Mouse (Mus musculus) olfactory bulb, adult 2 months (tissue): Measurements from ENCODE around the gene Atp8a1. TPM values are rescaled to one million over a fixed set of nuclear protein-coding genes. Genes with fewer than 3 reads are reported as not detected.

Source experiments
- H3K27ac ChIP-seq: fragments of 200-500 bp; 2 replicates; pipeline ENCODE4 v1.5.1; 2012; ENCODE audit warnings: low read depth, low read length; ENCODE audit not compliant: insufficient read depth
- H3K4me1 ChIP-seq: fragments of 200-500 bp; 2 replicates; pipeline ENCODE4 v1.6.1; 2012; ENCODE audit warnings: low read length; ENCODE audit not compliant: control insufficient read depth, insufficient read depth
- H3K4me3 ChIP-seq: fragments of 200-500 bp; 2 replicates; pipeline ENCODE4 v1.5.1; 2012; ENCODE audit warnings: mild to moderate bottlenecking, low read depth, low read length, moderate library complexity; ENCODE audit not compliant: insufficient read depth
- CTCF ChIP-seq: fragments of 200-500 bp; IDR thresholded peaks from 2 replicates; pipeline ENCODE4 v1.5.1; 2012; ENCODE audit warnings: low read depth, mild to moderate bottlenecking, low read length, moderate library complexity; ENCODE audit not compliant: insufficient read depth
- POLR2A ChIP-seq: fragments of 200-500 bp; IDR thresholded peaks from 2 replicates; pipeline ENCODE4 v1.6.1; 2012; ENCODE audit warnings: mild to moderate bottlenecking, low read depth, low read length, moderate library complexity; ENCODE audit not compliant: insufficient read depth
- WGBS: fragments of 180-500 bp; shearing (Covaris S2); methylation state at CpG from one replicate; pipeline ENCODE4 v1.1.7; 2018; 5-methylcytosine and 5-hydroxymethylcytosine counted together
- polyA plus RNA-seq: library from polyadenylated mRNA; stranded (reverse); fragments of >200 nt; gene quantifications from 2 replicates; pipeline ENCODE4 v1.2.4, GENCODE M21; 2012; ENCODE audit warnings: low replicate concordance; ENCODE audit not compliant: missing spikeins, insufficient read depth, insufficient read length

The Atp8a1 gene
- polyA plus RNA-seq, 1 experiment = not detected

- no peak overlapping the region for H3K27ac ChIP-seq
These were observed 94.2 kb downstream of the Atp8a1 start for GRCm38 (mm10) chr5:67753057-67753456.

GRCm38 (mm10) chr5:67752629-67753028 is 94.6 kb downstream of the Atp8a1 start:
- Histone ChIP-seq H3K4me3 (no peak overlapping the region), H3K4me1 (peaks cover 4% of the 10 kb centered on the region), H3K27ac (no peak overlapping the region)
- TF ChIP-seq CTCF (no peak), POLR2A (no peak)
- 45% methylated on average over 10 of the region's 10 CpGs for WGBS

More at GRCm38 (mm10) chr5:67753057-67753456, 94.2 kb downstream of the Atp8a1 start:
- 21% methylated on average over 2 of the region's 2 CpGs for WGBS
- H3K4me1 ChIP-seq = peaks cover 4% of the 10 kb centered on the region
- no peak overlapping the region for H3K4me3 ChIP-seq
- TF ChIP-seq CTCF = no peak
- no peak for TF ChIP-seq POLR2A

- no peak overlapping the region for H3K27ac ChIP-seq
- 30% methylated on average over 3 of the region's 3 CpGs for WGBS
- peaks cover 4% of the 10 kb centered on the region for H3K4me1 ChIP-seq
- H3K4me3 ChIP-seq = no peak overlapping the region
- TF ChIP-seq CTCF = peak; percentile 40; the same call in 1 of the 2 replicates
- TF ChIP-seq POLR2A = no peak
These were observed 95.2 kb downstream of the Atp8a1 start for GRCm38 (mm10) chr5:67752007-67752406.

GRCm38 (mm10) chr5:67739261-67739660 is 108.0 kb downstream of the Atp8a1 start:
- Histone ChIP-seq H3K4me3 (no peak overlapping the region), H3K27ac (no peak overlapping the region), H3K4me1 (no peaks in the 10 kb centered on the region)
- WGBS = 91% methylated on average over 3 of the region's 3 CpGs
- TF ChIP-seq POLR2A (no peak), CTCF (no peak)

GRCm38 (mm10) chr5:67738133-67738532 is 109.1 kb downstream of the Atp8a1 start:
- WGBS = 94% methylated on average over 10 of the region's 10 CpGs
- TF ChIP-seq POLR2A (no peak), CTCF (no peak)
- Histone ChIP-seq H3K4me3 (no peak overlapping the region), H3K27ac (no peak overlapping the region), H3K4me1 (no peaks in the 10 kb centered on the region)

- Histone ChIP-seq H3K27ac (no peak overlapping the region), H3K4me1 (no peaks in the 10 kb centered on the region), H3K4me3 (no peak overlapping the region)
- 100% methylated on average over 1 of the region's 1 CpGs for WGBS
- TF ChIP-seq CTCF (no peak), POLR2A (no peak)
These were observed 111.5 kb downstream of the Atp8a1 start for GRCm38 (mm10) chr5:67735771-67736170.

- Histone ChIP-seq H3K4me3 (no peak overlapping the region), H3K4me1 (no peaks in the 10 kb centered on the region), H3K27ac (no peak overlapping the region)
- WGBS = 79% methylated on average over 9 of the region's 9 CpGs
- TF ChIP-seq POLR2A (no peak), CTCF (no peak)
These were observed 113.5 kb downstream of the Atp8a1 start for GRCm38 (mm10) chr5:67733551-67734258.

GRCm38 (mm10) chr5:67733150-67733549 is 114.1 kb downstream of the Atp8a1 start:
- no peak for TF ChIP-seq CTCF
- no peak for TF ChIP-seq POLR2A
- WGBS = 74% methylated on average over 6 of the region's 6 CpGs
- no peak overlapping the region for H3K27ac ChIP-seq
- H3K4me1 ChIP-seq = no peaks in the 10 kb centered on the region
- H3K4me3 ChIP-seq = no peak overlapping the region

- Histone ChIP-seq H3K4me3 (no peak overlapping the region), H3K4me1 (no peaks in the 10 kb centered on the region), H3K27ac (no peak overlapping the region)
- TF ChIP-seq CTCF = no peak
- TF ChIP-seq POLR2A = no peak
- 17% methylated on average over 2 of the region's 2 CpGs for WGBS
These were observed 119.5 kb downstream of the Atp8a1 start for GRCm38 (mm10) chr5:67727755-67728154.
